Mouse (Mus musculus) lung, embryonic 15.5 days (tissue): ENCODE measurements around the gene Cep72. TPM values are rescaled to one million over a fixed set of nuclear protein-coding genes. Genes with fewer than 3 reads are reported as not detected.
"Not testable (repeated sequence)": the region's sequence is repeated elsewhere in the genome, so short reads cannot be mapped to it uniquely, and the experiment has no call there.

Experiments
- ATAC-seq: fragments of 200-750 bp; cut with Nextera tagmentation; 2 replicates; pipeline ENCODE4 v1.8.0; 2017; ENCODE audit warnings: moderate number of reproducible peaks, borderline replicate concordance; ENCODE audit not compliant: low FRiP score, low TSS enrichment; ENCODE audit errors: extremely low read depth
- H3K27ac ChIP-seq: fragments of 300-500 bp; sonication (generic); 2 replicates; pipeline ENCODE4 v1.5.1; 2015; ENCODE audit warnings: moderate library complexity, mild to moderate bottlenecking, inconsistent platforms
- H3K27me3 ChIP-seq: fragments of 300-500 bp; sonication (generic); 2 replicates; pipeline ENCODE4 v1.6.1; 2015; ENCODE audit warnings: inconsistent platforms
- H3K36me3 ChIP-seq: fragments of 300-500 bp; sonication (generic); 2 replicates; pipeline ENCODE4 v1.6.1; 2015; ENCODE audit warnings: inconsistent platforms
- H3K4me1 ChIP-seq: fragments of 300-500 bp; sonication (generic); 2 replicates; pipeline ENCODE4 v1.6.1; 2015; ENCODE audit warnings: inconsistent platforms
- H3K4me2 ChIP-seq: fragments of 300-500 bp; sonication (generic); 2 replicates; pipeline ENCODE4 v1.6.1; 2015; ENCODE audit warnings: inconsistent platforms, mild to moderate bottlenecking, moderate library complexity
- H3K4me3 ChIP-seq: fragments of 300-500 bp; sonication (generic); 2 replicates; pipeline ENCODE4 v1.5.1; 2015; ENCODE audit warnings: mild to moderate bottlenecking, inconsistent platforms
- H3K9ac ChIP-seq: fragments of 300-500 bp; sonication (generic); 2 replicates; pipeline ENCODE4 v1.6.1; 2015; ENCODE audit warnings: inconsistent platforms
- H3K9me3 ChIP-seq: fragments of 300-500 bp; sonication (generic); 2 replicates; pipeline ENCODE4 v1.6.1; 2016; ENCODE audit warnings: inconsistent platforms
- WGBS: fragments of 180-500 bp; shearing (Covaris S2); methylation state at CpG from one replicate; pipeline ENCODE4 v1.1.7; 2015; 5-methylcytosine and 5-hydroxymethylcytosine counted together
- polyA plus RNA-seq: library from polyadenylated mRNA; unstranded; fragments of >200 nt; fragmentation: Nextera tagmentation; extraction: Ambion mirVana; gene quantifications from 2 replicates; pipeline ENCODE4 v1.2.1, GENCODE M21; 2015

Cep72 gene
- polyA plus RNA-seq, 1 experiment from 2014 or later = 14.7 TPM

DNA sequence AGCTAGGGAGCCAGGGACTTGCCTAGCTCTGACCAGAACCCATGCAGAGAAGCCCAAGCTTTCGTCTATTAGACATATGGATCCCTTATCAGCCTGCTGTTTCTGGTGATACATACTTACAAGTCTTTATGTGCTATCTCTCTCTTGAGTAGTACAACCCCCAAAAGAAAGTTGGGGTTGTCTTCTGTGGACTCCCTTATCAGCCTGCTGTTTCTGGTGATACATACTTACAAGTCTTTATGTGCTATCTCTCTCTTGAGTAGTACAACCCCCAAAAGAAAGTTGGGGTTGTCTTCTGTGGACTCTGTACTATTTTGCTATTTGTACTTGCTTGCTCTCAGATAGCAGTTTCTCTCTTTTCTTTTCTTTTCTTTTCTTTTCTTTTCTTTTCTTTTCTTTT, 9.1 kb upstream of the Cep72 start:
- H3K27me3 ChIP-seq, H3K4me3 ChIP-seq, H3K36me3 ChIP-seq, H3K4me2 ChIP-seq, ATAC-seq, H3K9me3 ChIP-seq, H3K27ac ChIP-seq, H3K9ac ChIP-seq, H3K4me1 ChIP-seq: not testable (repeated sequence)
- WGBS = 52% methylated on average over 1 of the region's 1 CpGs

DNA sequence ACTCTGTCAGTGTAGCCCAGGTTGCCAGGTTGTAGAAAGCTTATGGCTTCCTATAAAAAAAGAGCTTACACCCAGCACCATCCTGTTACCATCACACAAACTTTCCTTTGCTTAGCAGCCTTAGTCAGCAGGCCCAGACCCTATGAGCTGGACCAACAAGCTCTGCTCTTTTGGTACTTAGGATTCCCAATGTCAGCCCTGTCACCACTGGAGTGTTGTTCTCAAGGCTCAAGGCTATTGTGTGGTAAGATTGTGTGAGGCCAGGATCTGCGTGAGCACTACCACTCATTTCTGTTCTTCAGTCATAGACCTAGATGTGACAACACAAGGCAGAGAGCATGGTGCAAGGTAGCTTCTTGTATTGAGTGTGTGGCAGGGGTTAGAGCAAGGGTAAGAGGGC, 4.5 kb upstream of the Cep72 start:
- no peaks in the 10 kb centered on the region for H3K9me3 ChIP-seq
- no peak overlapping the region for H3K4me2 ChIP-seq
- no peak overlapping the region for H3K27ac ChIP-seq
- H3K36me3 ChIP-seq = no peaks in the 10 kb centered on the region
- no peak for ATAC-seq
- no peak overlapping the region for H3K4me3 ChIP-seq
- no peak overlapping the region for H3K9ac ChIP-seq
- WGBS = 84% methylated on average over 1 of the region's 1 CpGs
- no peaks in the 10 kb centered on the region for H3K27me3 ChIP-seq
- no peaks in the 10 kb centered on the region for H3K4me1 ChIP-seq

DNA sequence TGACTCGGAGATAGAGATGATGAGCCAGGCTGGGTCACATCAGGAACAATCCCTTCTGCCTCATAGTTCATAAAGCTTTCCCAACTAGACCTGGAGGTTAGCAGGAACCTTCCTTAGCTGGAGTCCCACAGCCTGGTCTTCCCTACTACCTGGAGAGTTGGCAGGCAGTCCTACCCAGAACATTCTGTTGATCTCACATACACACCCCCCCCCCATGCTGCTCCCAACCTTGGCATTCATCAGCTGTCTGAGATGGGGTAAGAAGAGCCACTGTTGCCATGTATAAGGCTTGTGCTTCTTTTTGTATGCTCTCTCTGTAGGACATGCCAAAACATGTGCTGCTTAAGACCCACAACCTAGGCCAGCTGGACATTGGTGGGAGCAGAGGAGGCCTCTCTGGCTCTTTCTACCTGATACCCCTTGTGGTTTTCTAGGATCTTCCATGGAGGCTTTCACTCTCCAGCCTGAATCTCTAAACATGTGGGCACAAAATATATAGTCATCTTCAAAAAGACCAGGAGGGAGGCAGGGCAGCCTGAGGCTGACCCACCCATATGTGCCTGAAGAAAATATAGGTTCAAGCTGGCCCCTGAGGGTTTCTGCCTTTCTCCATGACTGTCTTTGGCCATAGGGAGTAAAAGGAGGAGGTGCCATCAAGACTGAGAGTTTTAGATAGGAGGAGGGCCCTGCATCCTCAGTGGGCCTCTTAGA, 1.4 kb upstream of the Cep72 start:
- H3K4me3 ChIP-seq = no peak overlapping the region
- no peaks in the 10 kb centered on the region for H3K36me3 ChIP-seq
- no peak overlapping the region for H3K9ac ChIP-seq
- H3K27ac ChIP-seq = no peak overlapping the region
- no peaks in the 10 kb centered on the region for H3K27me3 ChIP-seq
- ATAC-seq = no peak
- no peak overlapping the region for H3K4me2 ChIP-seq
- 65% methylated on average over 1 of the region's 1 CpGs for WGBS
- no peaks in the 10 kb centered on the region for H3K4me1 ChIP-seq
- H3K9me3 ChIP-seq = no peaks in the 10 kb centered on the region

- peak overlapping the region; percentile 81 for H3K4me3 ChIP-seq
- H3K36me3 ChIP-seq = peaks cover 5% of the 10 kb centered on the region; the same call in 1 of the 2 replicates
- 25% methylated on average over 11 of the region's 11 CpGs for WGBS
- ATAC-seq = no peak
- no peaks in the 10 kb centered on the region for H3K4me1 ChIP-seq
- H3K27me3 ChIP-seq = no peaks in the 10 kb centered on the region
- H3K27ac ChIP-seq = peak overlapping the region; percentile 93; the same call in 1 of the 2 replicates
- peak overlapping the region; percentile 69 for H3K4me2 ChIP-seq
- no peaks in the 10 kb centered on the region for H3K9me3 ChIP-seq
- H3K9ac ChIP-seq = peak overlapping the region; percentile 89
Measured at GRCm38 (mm10) chr13:74062378-74063128, 454 bp upstream of the Cep72 start.

DNA sequence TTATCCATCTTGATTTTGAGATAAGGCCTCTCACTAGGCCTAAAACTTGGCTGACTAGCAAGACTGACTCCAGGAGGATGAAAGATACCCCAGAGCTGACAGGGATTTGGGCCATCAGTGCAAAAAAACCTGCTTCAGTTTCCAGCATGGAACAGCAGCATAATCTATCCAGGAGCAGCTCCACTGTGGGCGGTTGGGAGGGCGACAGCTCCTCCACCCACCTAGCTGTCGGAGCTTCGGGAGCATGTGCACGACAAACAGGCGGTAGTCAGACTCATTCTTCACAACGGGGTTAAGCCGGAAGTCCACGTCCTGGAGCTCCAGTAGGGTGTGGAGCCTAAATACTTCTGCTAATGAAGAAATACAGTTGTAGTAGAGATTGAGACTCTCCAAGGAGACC, 4.0 kb downstream of the Cep72 start:
- no peak overlapping the region for H3K27ac ChIP-seq
- peaks cover 13% of the 10 kb centered on the region; the same call in 1 of the 2 replicates for H3K36me3 ChIP-seq
- H3K9ac ChIP-seq = no peak overlapping the region
- no peak for ATAC-seq
- H3K4me1 ChIP-seq = no peaks in the 10 kb centered on the region
- no peak overlapping the region for H3K4me2 ChIP-seq
- no peak overlapping the region for H3K4me3 ChIP-seq
- no peaks in the 10 kb centered on the region for H3K27me3 ChIP-seq
- H3K9me3 ChIP-seq = no peaks in the 10 kb centered on the region
- 86% methylated on average over 9 of the region's 9 CpGs for WGBS

DNA sequence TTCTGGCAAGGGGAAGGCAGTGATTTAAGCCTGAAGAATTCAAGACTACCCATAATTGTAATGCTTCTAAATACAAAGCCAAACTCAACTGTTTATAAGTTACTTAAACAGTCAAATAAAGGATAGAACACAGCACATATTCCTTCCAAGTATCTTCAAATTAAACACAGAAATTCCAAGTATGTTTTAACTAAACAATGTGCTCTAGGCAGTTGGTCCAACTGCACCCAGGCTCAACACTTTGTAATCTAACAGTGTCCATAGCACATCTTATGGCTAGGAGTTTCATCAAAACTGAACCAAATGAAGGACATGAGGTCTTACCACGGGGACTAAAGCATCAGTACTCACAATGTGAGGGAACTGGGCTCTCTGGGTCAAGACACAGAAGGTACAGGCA, 5.9 kb downstream of the Cep72 start:
- Histone ChIP-seq H3K36me3 (peaks cover 13% of the 10 kb centered on the region), H3K9ac (no peak overlapping the region), H3K27ac (no peak overlapping the region), H3K4me1 (no peaks in the 10 kb centered on the region), H3K4me2 (no peak overlapping the region), H3K4me3 (no peak overlapping the region), H3K9me3 (no peaks in the 10 kb centered on the region), H3K27me3 (no peaks in the 10 kb centered on the region)
- 84% methylated on average over 1 of the region's 1 CpGs for WGBS
- ATAC-seq = no peak

GRCm38 (mm10) chr13:74039926-74040325, 22.2 kb downstream of the Cep72 start:
- no peaks in the 10 kb centered on the region for H3K9me3 ChIP-seq
- H3K9ac ChIP-seq = no peak overlapping the region
- H3K4me1 ChIP-seq = no peaks in the 10 kb centered on the region
- no peak for ATAC-seq
- peaks cover 34% of the 10 kb centered on the region for H3K36me3 ChIP-seq
- H3K27me3 ChIP-seq = no peaks in the 10 kb centered on the region
- no peak overlapping the region for H3K27ac ChIP-seq
- 82% methylated on average over 3 of the region's 3 CpGs for WGBS
- H3K4me2 ChIP-seq = no peak overlapping the region
- H3K4me3 ChIP-seq = no peak overlapping the region

GRCm38 (mm10) chr13:74035776-74036175, 26.3 kb downstream of the Cep72 start:
- H3K9me3 ChIP-seq = no peaks in the 10 kb centered on the region
- no peaks in the 10 kb centered on the region for H3K4me1 ChIP-seq
- H3K4me3 ChIP-seq = no peak overlapping the region
- H3K4me2 ChIP-seq = no peak overlapping the region
- 83% methylated on average over 2 of the region's 2 CpGs for WGBS
- H3K36me3 ChIP-seq = peaks cover 16% of the 10 kb centered on the region
- no peak for ATAC-seq
- no peak overlapping the region for H3K27ac ChIP-seq
- H3K9ac ChIP-seq = no peak overlapping the region
- no peaks in the 10 kb centered on the region for H3K27me3 ChIP-seq

DNA sequence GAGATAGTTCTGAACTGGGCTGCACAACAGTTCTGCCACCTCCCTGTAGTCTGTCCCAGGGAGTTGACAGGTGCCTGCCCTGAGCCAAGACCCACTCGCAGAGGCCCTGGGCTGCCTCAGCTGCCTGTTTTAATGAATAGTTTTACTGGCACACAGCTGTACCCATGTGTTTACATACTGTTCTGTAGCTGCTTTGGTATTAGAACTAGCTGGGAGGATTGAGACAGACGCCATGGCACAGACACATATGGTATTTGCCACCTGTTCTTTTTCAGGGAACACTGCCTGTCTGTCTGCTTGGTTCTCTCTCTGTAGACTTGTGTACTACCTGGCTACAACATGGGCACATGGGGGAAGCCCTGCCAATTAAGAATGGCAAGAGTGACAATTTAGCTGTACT, 27.3 kb downstream of the Cep72 start:
- Histone ChIP-seq H3K36me3 (peaks cover 6% of the 10 kb centered on the region; the same call in 1 of the 2 replicates), H3K4me3 (no peak overlapping the region), H3K4me1 (no peaks in the 10 kb centered on the region), H3K9ac (no peak overlapping the region), H3K9me3 (no peaks in the 10 kb centered on the region), H3K27me3 (no peaks in the 10 kb centered on the region), H3K27ac (no peak overlapping the region), H3K4me2 (no peak overlapping the region)
- ATAC-seq = no peak
- WGBS = 73% methylated on average over 2 of the region's 2 CpGs

DNA sequence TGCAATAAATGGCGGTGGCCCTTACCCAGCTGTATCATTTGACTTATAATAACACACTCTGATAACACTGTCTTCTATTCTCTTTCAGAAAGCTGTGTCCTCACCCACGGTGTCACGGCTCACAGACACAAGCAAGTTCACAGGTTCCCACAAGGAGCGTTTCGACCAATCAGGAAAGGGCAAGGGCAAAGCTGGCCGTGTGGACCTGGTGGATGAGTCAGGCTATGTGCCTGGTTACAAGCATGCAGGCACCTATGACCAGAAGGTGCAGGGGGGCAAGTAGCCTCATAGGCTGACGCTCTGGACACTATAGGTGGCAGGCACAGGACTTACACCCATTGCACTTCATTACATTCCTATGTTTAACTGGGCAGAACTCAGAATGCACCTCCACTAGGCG, 31.0 kb downstream of the Cep72 start:
- no peak overlapping the region for H3K9ac ChIP-seq
- no peak for ATAC-seq
- H3K36me3 ChIP-seq = no peaks in the 10 kb centered on the region
- no peaks in the 10 kb centered on the region for H3K9me3 ChIP-seq
- H3K4me2 ChIP-seq = no peak overlapping the region
- no peaks in the 10 kb centered on the region for H3K27me3 ChIP-seq
- H3K4me3 ChIP-seq = no peak overlapping the region
- H3K27ac ChIP-seq = no peak overlapping the region
- 71% methylated on average over 8 of the region's 8 CpGs for WGBS
- H3K4me1 ChIP-seq = no peaks in the 10 kb centered on the region

DNA sequence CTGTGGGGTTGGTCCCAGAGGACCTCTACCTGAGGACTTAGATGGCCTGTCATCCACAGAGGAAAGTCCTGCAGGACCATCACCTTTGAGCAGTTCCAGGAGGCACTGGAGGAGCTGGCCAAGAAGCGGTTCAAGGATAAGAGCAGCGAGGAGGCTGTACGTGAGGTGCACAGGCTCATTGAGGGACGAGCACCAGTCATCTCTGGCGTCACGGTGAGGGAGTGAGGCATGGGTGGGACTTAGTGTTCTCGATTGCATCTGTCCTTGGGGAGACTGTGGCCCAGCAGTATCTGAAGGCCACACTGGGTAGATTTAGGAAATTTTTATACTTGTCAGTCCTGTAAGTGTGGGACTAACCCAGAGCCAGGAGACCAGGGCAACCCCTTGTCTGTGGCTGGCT, 31.4 kb downstream of the Cep72 start:
- Histone ChIP-seq H3K27me3 (no peaks in the 10 kb centered on the region), H3K27ac (no peak overlapping the region), H3K4me2 (no peak overlapping the region), H3K36me3 (no peaks in the 10 kb centered on the region), H3K4me3 (no peak overlapping the region), H3K4me1 (no peaks in the 10 kb centered on the region), H3K9ac (no peak overlapping the region), H3K9me3 (no peaks in the 10 kb centered on the region)
- WGBS = 84% methylated on average over 7 of the region's 7 CpGs
- ATAC-seq = no peak

DNA sequence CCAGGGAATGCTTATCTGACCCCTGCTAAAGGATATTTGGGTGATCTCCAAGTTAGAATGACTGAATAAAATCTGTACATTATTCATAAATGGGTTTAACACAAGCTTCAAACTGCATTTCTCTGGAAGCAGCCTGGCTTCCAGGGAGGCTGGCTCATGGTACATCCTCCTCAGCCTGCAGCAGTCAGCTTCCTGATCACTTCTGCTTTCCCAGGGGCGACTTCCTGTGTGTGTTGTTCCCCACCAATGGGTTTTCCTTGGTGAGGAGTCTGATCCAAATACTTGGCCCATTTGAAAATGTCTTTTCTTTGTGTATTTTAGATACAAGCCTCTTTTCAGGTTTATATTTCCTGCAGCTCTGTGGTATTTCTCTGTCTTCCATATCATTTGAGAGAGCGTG, 33.1 kb downstream of the Cep72 start:
- H3K36me3 ChIP-seq = no peaks in the 10 kb centered on the region
- H3K27me3 ChIP-seq = no peaks in the 10 kb centered on the region
- 71% methylated on average over 2 of the region's 2 CpGs for WGBS
- no peaks in the 10 kb centered on the region for H3K4me1 ChIP-seq
- no peak overlapping the region for H3K4me3 ChIP-seq
- H3K27ac ChIP-seq = no peak overlapping the region
- no peaks in the 10 kb centered on the region for H3K9me3 ChIP-seq
- ATAC-seq = no peak
- H3K4me2 ChIP-seq = no peak overlapping the region
- H3K9ac ChIP-seq = no peak overlapping the region
